20 mouse cellular contexts compared by ENCODE assay signal in the genomic region with DNA sequence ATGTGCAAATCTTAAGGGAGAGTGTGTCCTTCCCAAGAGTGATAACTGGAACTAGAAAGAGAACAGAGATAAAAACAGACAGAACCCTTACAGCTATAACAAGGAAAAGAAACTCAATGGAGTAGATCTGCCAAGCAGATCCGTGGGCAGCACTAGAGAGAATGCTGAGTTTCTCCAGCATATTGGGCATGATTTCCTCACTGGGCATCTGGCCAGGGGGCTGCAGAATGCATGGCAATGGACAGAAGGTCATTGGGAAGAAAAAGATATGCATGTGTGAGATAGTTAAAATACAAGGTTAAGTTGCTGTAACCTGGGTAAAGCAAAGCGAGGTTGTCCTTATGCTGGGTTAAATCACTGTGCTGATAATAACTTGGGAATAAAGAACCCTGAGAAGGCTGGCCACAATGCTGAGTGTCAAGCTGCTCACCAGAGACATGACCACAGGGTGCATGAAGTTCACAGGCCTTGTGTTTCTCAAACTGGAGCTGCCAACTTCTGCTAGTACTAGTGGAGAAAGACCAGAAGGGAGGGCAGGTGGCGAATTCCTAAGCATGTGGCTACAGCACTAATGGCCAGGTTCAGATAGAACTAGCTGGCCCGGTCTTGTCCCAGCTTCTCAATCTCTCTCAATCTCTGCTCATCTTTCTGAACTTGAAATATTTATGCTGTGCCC. TPM values are rescaled to one million over a fixed set of nuclear protein-coding genes. Genes with fewer than 3 reads are reported as not detected.
DNase-seq lines count a peak whose midpoint lies in the region; ATAC-seq lines count a peak whose summit lies in the region.
"Had no signal": no experiment of that assay in that cellular context is flagged by ENCODE, and none has a peak within 500 bp of the region (broad histone marks: within the 10 kb centered on the region; RNA-seq: fewer than 3 reads in every experiment).

No protein-coding gene starts in this region.

- no peaks in the 10 kb centered on the region for H3K36me3 ChIP-seq in neural tube, embryonic 15.5 days
- H3K36me3 ChIP-seq: forebrain, embryonic 15.5 days; liver, embryonic 13.5 days; stomach, embryonic 15.5 days had no signal

- H3K27me3 ChIP-seq in neural tube, embryonic 15.5 days (replicated peaks): no peaks in the 10 kb centered on the region
- H3K27me3 ChIP-seq: forebrain, embryonic 15.5 days had no signal

- peak; percentile 20 for DNase-seq in adrenal gland, postnatal 25 days
- DNase-seq in adrenal gland, adult 8-10 months: no peak
- no peak for DNase-seq in neural tube, embryonic 10.5 days (ENCODE audit: extremely low spot score, low spot score)
- DNase-seq in brain, adult 2 months (ENCODE audit: low read depth, low spot score): peak; percentile 97
- peak; percentile 95 to 96 for DNase-seq in cerebellum, postnatal 10 days
- DNase-seq in embryo, embryonic 9.5 days (ENCODE audit: extremely low spot score): no peak
- DNase-seq: gastrocnemius, adult 2 months; heart, adult 18-20 months; kidney, adult 18-20 months; kidney, postnatal 36 days; liver, embryonic 13.5 days; thymus, postnatal 25 days had no signal

- 85% methylated on average over 4 of the region's 4 CpGs for WGBS in neural tube, embryonic 15.5 days

- H3K4me2 ChIP-seq in neural tube, embryonic 15.5 days: 0 out of 2 replicates have a peak overlapping the region, but pooled peaks have one; percentile 3
- H3K4me2 ChIP-seq: forebrain, embryonic 15.5 days; liver, embryonic 13.5 days; stomach, embryonic 15.5 days had no signal

- H3K9ac ChIP-seq in neural tube, embryonic 15.5 days (replicated peaks): no peak overlapping the region
- H3K9ac ChIP-seq: forebrain, embryonic 15.5 days; liver, embryonic 13.5 days; stomach, embryonic 15.5 days had no signal

- no peak for ATAC-seq in neural tube, embryonic 15.5 days (ENCODE audit: low FRiP score)
- no peak for ATAC-seq in megakaryocyte progenitor cell, adult 5-6 weeks (replicated peaks; ENCODE audit: poor library complexity)
- ATAC-seq: forebrain, embryonic 15.5 days; lung, postnatal 0 days; Patski had no signal

- no peak overlapping the region for H3K4me3 ChIP-seq in neural tube, embryonic 15.5 days (replicated peaks)
- H3K4me3 ChIP-seq: forebrain, embryonic 15.5 days; gastrocnemius, adult 2 months; liver, embryonic 13.5 days; stomach, embryonic 15.5 days had no signal

- peaks cover 59% of the 10 kb centered on the region for H3K4me1 ChIP-seq in neural tube, embryonic 15.5 days

- H3K9me3 ChIP-seq in neural tube, embryonic 15.5 days (replicated peaks): no peaks in the 10 kb centered on the region
- H3K9me3 ChIP-seq: forebrain, embryonic 15.5 days; liver, embryonic 13.5 days; stomach, embryonic 15.5 days had no signal

- H3K27ac ChIP-seq in neural tube, embryonic 15.5 days (replicated peaks): no peak overlapping the region
- H3K27ac ChIP-seq: forebrain, embryonic 15.5 days; gastrocnemius, adult 2 months; liver, embryonic 13.5 days; stomach, embryonic 15.5 days had no signal

RNA-seq across cellular contexts. Expression of a gene that starts 3.2 kb away (rescaled TPM):
- total RNA-seq in adrenal gland, postnatal 25 days (2021): 2.7 and 3.5 TPM in 2 replicates
- 1 to 10 TPM; 3.5 to 6.9 (median 4.7) TPM for total RNA-seq in adrenal gland, adult 8-10 months (2022)
- polyA plus RNA-seq in neural tube, embryonic 15.5 days (2015; fragmentation: Nextera tagmentation; extraction: Ambion mirVana): 61.0 and 91.8 TPM in 2 replicates
- 0.22 TPM in 1 of 2 replicates, not detected in the other for total RNA-seq in megakaryocyte progenitor cell, adult 5-6 weeks (2015)
- total RNA-seq in megakaryocyte progenitor cell, adult 5-6 weeks (2017): 0.14 TPM in 1 of 2 replicates, not detected in the other
- total RNA-seq: megakaryocyte-erythroid progenitor cell, adult 5-6 weeks had no signal
- polyA plus RNA-seq: Patski had no signal

RNA-seq across cellular contexts. Expression of a gene that starts 13.6 kb away (rescaled TPM):
- total RNA-seq in adrenal gland, postnatal 25 days (2021): 0.97 TPM in 1 of 2 replicates, not detected in the other
- total RNA-seq in adrenal gland, adult 8-10 months (2022): 1 to 10 TPM; 1.4 to 3.3 (median 1.9) TPM
- polyA plus RNA-seq in neural tube, embryonic 15.5 days (2015; fragmentation: Nextera tagmentation; extraction: Ambion mirVana): 2.2 and 3.2 TPM in 2 replicates
- total RNA-seq in megakaryocyte progenitor cell, adult 5-6 weeks (2015): 56.5 and 62.8 TPM in 2 replicates
- 65.3 and 67.4 TPM in 2 replicates for total RNA-seq in megakaryocyte progenitor cell, adult 5-6 weeks (2017)

RNA-seq across cellular contexts. Expression of a gene that starts 30.7 kb away (rescaled TPM):
- 0.82 and 2.4 TPM in 2 replicates for total RNA-seq in adrenal gland, postnatal 25 days (2021)
- under 1 TPM; 0.40 to 0.89 (median 0.56) TPM for total RNA-seq in adrenal gland, adult 8-10 months (2022)
- polyA plus RNA-seq in neural tube, embryonic 15.5 days (2015; fragmentation: Nextera tagmentation; extraction: Ambion mirVana): 17.7 and 18.2 TPM in 2 replicates
- total RNA-seq in megakaryocyte progenitor cell, adult 5-6 weeks (2015): not detected in 2 replicates
- total RNA-seq in megakaryocyte progenitor cell, adult 5-6 weeks (2017): not detected in 2 replicates
- total RNA-seq: monocyte, adult 5-6 weeks had no signal
- polyA plus RNA-seq: Patski had no signal

Comparison
In these comparisons a context has a peak if more than half of its experiments do, and no peak if none do; other contexts are left out.
1. DNase-seq: peak in adrenal gland, postnatal 25 days (single experiment), brain, adult 2 months (single experiment) and cerebellum, postnatal 10 days (2 of 2); none in adrenal gland, adult 8-10 months (single experiment), neural tube, embryonic 10.5 days (single experiment) and embryo, embryonic 9.5 days (single experiment).
2. RNA of a gene that starts 13.6 kb away (total RNA-seq): 56.5 to 67.4 TPM in megakaryocyte progenitor cell, adult 5-6 weeks; 1.4 to 3.3 TPM in adrenal gland, adult 8-10 months and 0.97 TPM in adrenal gland, postnatal 25 days; every median in the first group is over 10 times any median in the second.